Mouse (Mus musculus) hindbrain, embryonic 14.5 days (tissue): ENCODE measurements around the gene Pigv. TPM values are rescaled to one million over a fixed set of nuclear protein-coding genes. Genes with fewer than 3 reads are reported as not detected.

ENCODE experiments used
- ATAC-seq: fragments of 200-750 bp; cut with Nextera tagmentation; 2 replicates; pipeline ENCODE4 v1.8.0; 2017; ENCODE audit warnings: moderate number of reproducible peaks, mild to moderate bottlenecking, moderate TSS enrichment, moderate library complexity; ENCODE audit not compliant: low FRiP score
- DNase-seq: peaks from one replicate; pipeline ENCODE4 v3.0.0-alpha.2; 2015; ENCODE audit warnings: low spot score
- H3K27ac ChIP-seq: fragments of 300-500 bp; sonication (generic); 2 replicates; pipeline ENCODE4 v1.5.1; 2014; ENCODE audit warnings: mild to moderate bottlenecking, moderate library complexity
- H3K27me3 ChIP-seq: fragments of 300-500 bp; sonication (generic); 2 replicates; pipeline ENCODE4 v1.6.1; 2014; ENCODE audit warnings: mild to moderate bottlenecking, low read length, mixed read lengths; ENCODE audit not compliant: control insufficient read depth, insufficient read depth
- H3K36me3 ChIP-seq: fragments of 300-500 bp; sonication (generic); replicated peaks from 2 replicates; pipeline ENCODE4 v1.6.1; 2014; ENCODE audit not compliant: control insufficient read depth, insufficient read depth
- H3K4me1 ChIP-seq: fragments of 300-500 bp; sonication (generic); replicated peaks from 2 replicates; pipeline ENCODE4 v1.6.1; 2014; ENCODE audit warnings: antibody characterized with exemption, low read length, mixed read lengths; ENCODE audit not compliant: control insufficient read depth, insufficient read depth
- H3K4me2 ChIP-seq: fragments of 300-500 bp; sonication (generic); replicated peaks from 2 replicates; pipeline ENCODE4 v1.6.1; 2014; ENCODE audit warnings: mild to moderate bottlenecking, moderate library complexity
- H3K4me3 ChIP-seq: fragments of 300-500 bp; sonication (generic); replicated peaks from 2 replicates; pipeline ENCODE4 v1.5.1; 2014; ENCODE audit warnings: mild to moderate bottlenecking, low read length
- H3K9ac ChIP-seq: fragments of 300-500 bp; sonication (generic); 2 replicates; pipeline ENCODE4 v1.6.1; 2014
- H3K9me3 ChIP-seq: fragments of 300-500 bp; sonication (generic); 2 replicates; pipeline ENCODE4 v1.6.1; 2016; ENCODE audit warnings: low read length; ENCODE audit not compliant: control insufficient read depth
- WGBS: fragments of 180-500 bp; shearing (Covaris S2); extraction: QIAGEN DNeasy Blood & Tissue Kit; methylation state at CpG from one replicate; pipeline ENCODE4 v1.1.7; 2014; 5-methylcytosine and 5-hydroxymethylcytosine counted together
- polyA plus RNA-seq: library from polyadenylated mRNA; unstranded; fragments of >200 nt; fragmentation: Nextera tagmentation; extraction: Ambion mirVana; gene quantifications from 2 replicates; pipeline ENCODE4 v1.2.1, GENCODE M21; 2014

The Pigv gene
- polyA plus RNA-seq, 1 experiment from 2014 or later, result 10.1 TPM

GRCm38 (mm10) chr4:133675594-133676016 lies 3.2 kb upstream of the Pigv start:
- Histone ChIP-seq H3K4me1 (peaks cover 23% of the 10 kb centered on the region), H3K4me2 (no peak overlapping the region), H3K9ac (no peak overlapping the region), H3K27me3 (no peaks in the 10 kb centered on the region), H3K4me3 (no peak overlapping the region), H3K9me3 (no peaks in the 10 kb centered on the region), H3K27ac (no peak overlapping the region), H3K36me3 (peaks cover 24% of the 10 kb centered on the region)
- 2% methylated on average over 5 of the region's 5 CpGs for WGBS
- DNase-seq (peak; percentile 73), ATAC-seq (peak; percentile 22; the same call in 1 of the 2 replicates)

- Histone ChIP-seq H3K36me3 (peaks cover 11% of the 10 kb centered on the region), H3K4me1 (peaks cover 36% of the 10 kb centered on the region), H3K4me2 (0 out of 2 replicates have a peak overlapping the region, but pooled peaks have one; percentile 1), H3K27ac (no peak overlapping the region; the same call in 1 of the 2 replicates), H3K9me3 (no peaks in the 10 kb centered on the region), H3K4me3 (no peak overlapping the region), H3K27me3 (no peaks in the 10 kb centered on the region), H3K9ac (no peak overlapping the region)
- DNase-seq (no peak), ATAC-seq (no peak)
- 71% methylated on average over 8 of the region's 8 CpGs for WGBS
Observed at GRCm38 (mm10) chr4:133674331-133674695, 1.9 kb upstream of the Pigv start.

GRCm38 (mm10) chr4:133673666-133674330 lies 1.4 kb upstream of the Pigv start:
- WGBS, result 44% methylated on average over 10 of the region's 10 CpGs
- Histone ChIP-seq H3K4me2 (peak overlapping the region; percentile 70), H3K4me1 (peaks cover 36% of the 10 kb centered on the region), H3K9ac (peak overlapping the region; percentile 61; the same call in 1 of the 2 replicates), H3K27ac (peak overlapping the region; percentile 88), H3K27me3 (no peaks in the 10 kb centered on the region), H3K36me3 (peaks cover 8% of the 10 kb centered on the region), H3K4me3 (no peak overlapping the region), H3K9me3 (no peaks in the 10 kb centered on the region)
- ATAC-seq (no peak), DNase-seq (no peak)

GRCm38 (mm10) chr4:133672845-133673647 lies 599 bp upstream of the Pigv start:
- ATAC-seq (no peak), DNase-seq (no peak)
- peak overlapping the region; percentile 61 for H3K9ac ChIP-seq
- peaks cover 4% of the 10 kb centered on the region; the same call in 1 of the 2 replicates for H3K36me3 ChIP-seq
- peak overlapping the region; percentile 57 for H3K4me3 ChIP-seq
- peak overlapping the region; percentile 70 for H3K4me2 ChIP-seq
- no peaks in the 10 kb centered on the region for H3K27me3 ChIP-seq
- H3K4me1 ChIP-seq, result peaks cover 36% of the 10 kb centered on the region
- peak overlapping the region; percentile 88 for H3K27ac ChIP-seq
- no peaks in the 10 kb centered on the region for H3K9me3 ChIP-seq
- WGBS, result 3% methylated on average over 24 of the region's 24 CpGs

GRCm38 (mm10) chr4:133671184-133671880 lies 1.1 kb downstream of the Pigv start:
- H3K4me3 ChIP-seq, result peak overlapping the region; percentile 57
- H3K9me3 ChIP-seq, result no peaks in the 10 kb centered on the region
- peak overlapping the region; percentile 61 for H3K9ac ChIP-seq
- 2% methylated on average over 13 of the region's 13 CpGs for WGBS
- peaks cover 5% of the 10 kb centered on the region; the same call in 1 of the 2 replicates for H3K36me3 ChIP-seq
- no peak for ATAC-seq
- H3K4me1 ChIP-seq, result peaks cover 33% of the 10 kb centered on the region
- H3K27me3 ChIP-seq, result no peaks in the 10 kb centered on the region
- H3K27ac ChIP-seq, result peak overlapping the region; percentile 88
- peak overlapping the region; percentile 70 for H3K4me2 ChIP-seq
- DNase-seq, result peak; percentile 88

GRCm38 (mm10) chr4:133669652-133670210 lies 2.7 kb downstream of the Pigv start:
- Histone ChIP-seq H3K36me3 (peaks cover 5% of the 10 kb centered on the region; the same call in 1 of the 2 replicates), H3K4me2 (0 out of 2 replicates have a peak overlapping the region, but pooled peaks have one; percentile 70), H3K9me3 (no peaks in the 10 kb centered on the region), H3K4me1 (peaks cover 28% of the 10 kb centered on the region), H3K9ac (peak overlapping the region; percentile 32; the same call in 1 of the 2 replicates), H3K27me3 (no peaks in the 10 kb centered on the region), H3K4me3 (no peak overlapping the region), H3K27ac (no peak overlapping the region)
- DNase-seq (peak; percentile 52), ATAC-seq (no peak)
- WGBS, result 72% methylated on average over 6 of the region's 6 CpGs

- ATAC-seq, result no peak
- Histone ChIP-seq H3K27me3 (no peaks in the 10 kb centered on the region), H3K9me3 (no peaks in the 10 kb centered on the region), H3K4me3 (no peak overlapping the region), H3K27ac (no peak overlapping the region), H3K4me2 (no peak overlapping the region), H3K4me1 (peaks cover 29% of the 10 kb centered on the region), H3K36me3 (peaks cover 5% of the 10 kb centered on the region; the same call in 1 of the 2 replicates), H3K9ac (no peak overlapping the region)
- WGBS, result 62% methylated on average over 3 of the region's 3 CpGs
- DNase-seq, result no peak
Observed at GRCm38 (mm10) chr4:133668537-133668936, 3.9 kb downstream of the Pigv start.

GRCm38 (mm10) chr4:133666199-133666598 lies 6.2 kb downstream of the Pigv start:
- no peak for ATAC-seq
- DNase-seq, result no peak
- Histone ChIP-seq H3K4me1 (peaks cover 18% of the 10 kb centered on the region; the same call in 1 of the 2 replicates), H3K27ac (no peak overlapping the region), H3K9me3 (no peaks in the 10 kb centered on the region), H3K9ac (no peak overlapping the region), H3K4me3 (no peak overlapping the region), H3K36me3 (peaks cover 11% of the 10 kb centered on the region; the same call in 1 of the 2 replicates), H3K4me2 (no peak overlapping the region), H3K27me3 (no peaks in the 10 kb centered on the region)
- 88% methylated on average over 6 of the region's 6 CpGs for WGBS
